Mouse (Mus musculus): ENCODE results near the gene Samd13. TPM values are rescaled to one million over a fixed set of nuclear protein-coding genes. Genes with fewer than 3 reads are reported as not detected.

Samd13 gene
- 0.41 and 0.59 TPM in 2 replicates for polyA plus RNA-seq (2015; fragmentation: Nextera tagmentation; extraction: Ambion mirVana)

- peak; percentile 94 for ATAC-seq
- 2% methylated on average over 50 of the region's 50 CpGs for WGBS
Observed at GRCm38 (mm10) chr3:146684811-146685675, at the start of gene Samd13. TSS of gene Samd13 (minus strand) at chr3:146685592.

GRCm38 (mm10) chr3:146731499-146731898, 46.1 kb upstream of the Samd13 start:
- WGBS: 96% methylated on average over 11 of the region's 11 CpGs
- Histone ChIP-seq H3K4me1 (ENCODE audit: control insufficient read depth, insufficient read depth, low read length) (no peaks in the 10 kb centered on the region), H3K36me3 (ENCODE audit: control insufficient read depth, insufficient read depth, low read length) (peaks cover 37% of the 10 kb centered on the region), H3K4me2 (ENCODE audit: low read length) (no peak overlapping the region), H3K27me3 (ENCODE audit: control insufficient read depth, insufficient read depth, low read depth, low read length) (no peaks in the 10 kb centered on the region), H3K9ac (ENCODE audit: low read depth, low read length) (no peak overlapping the region), H3K27ac (ENCODE audit: low read length) (no peak overlapping the region), H3K4me3 (ENCODE audit: low read depth, low read length) (no peak overlapping the region), H3K9me3 (replicated peaks; ENCODE audit: control insufficient read depth, low read length, poor library complexity, severe bottlenecking) (no peaks in the 10 kb centered on the region)
- no peak for ATAC-seq

More at GRCm38 (mm10) chr3:146684811-146685675, at the start of gene Samd13:
- peak within 1 kb of the TSS; percentile 56 for H3K4me3 ChIP-seq (ENCODE audit: low read depth, low read length)
- H3K27ac ChIP-seq (ENCODE audit: low read length): no peak within 1 kb of the TSS
- H3K36me3 ChIP-seq (ENCODE audit: control insufficient read depth, insufficient read depth, low read length): no peaks in the 10 kb centered on the region
- H3K4me2 ChIP-seq (ENCODE audit: low read length): peak within 1 kb of the TSS; percentile 95
- H3K4me1 ChIP-seq (ENCODE audit: control insufficient read depth, insufficient read depth, low read length): peaks cover 15% of the 10 kb centered on the region
- peaks cover 3% of the 10 kb centered on the region for H3K27me3 ChIP-seq (ENCODE audit: control insufficient read depth, insufficient read depth, low read depth, low read length)
- no peaks in the 10 kb centered on the region for H3K9me3 ChIP-seq (replicated peaks; ENCODE audit: control insufficient read depth, low read length, poor library complexity, severe bottlenecking)
- H3K9ac ChIP-seq (ENCODE audit: low read depth, low read length): peak within 1 kb of the TSS; percentile 62

- no peak for ATAC-seq
- Histone ChIP-seq H3K36me3 (ENCODE audit: control insufficient read depth, insufficient read depth, low read length) (peaks cover 17% of the 10 kb centered on the region), H3K9ac (ENCODE audit: low read depth, low read length) (no peak overlapping the region), H3K27ac (ENCODE audit: low read length) (no peak overlapping the region), H3K4me3 (ENCODE audit: low read depth, low read length) (no peak overlapping the region), H3K4me2 (ENCODE audit: low read length) (no peak overlapping the region), H3K4me1 (ENCODE audit: control insufficient read depth, insufficient read depth, low read length) (no peaks in the 10 kb centered on the region), H3K27me3 (ENCODE audit: control insufficient read depth, insufficient read depth, low read depth, low read length) (no peaks in the 10 kb centered on the region), H3K9me3 (replicated peaks; ENCODE audit: control insufficient read depth, low read length, poor library complexity, severe bottlenecking) (0 out of 2 replicates have a peak, but pooled peaks cover 2% of the 10 kb centered on the region)
- 73% methylated on average over 3 of the region's 3 CpGs for WGBS
Observed at GRCm38 (mm10) chr3:146723037-146723436, 37.6 kb upstream of the Samd13 start.

GRCm38 (mm10) chr3:146719696-146720095, 34.3 kb upstream of the Samd13 start:
- H3K36me3 ChIP-seq (ENCODE audit: control insufficient read depth, insufficient read depth, low read length): no peaks in the 10 kb centered on the region
- 69% methylated on average over 4 of the region's 4 CpGs for WGBS
- H3K9me3 ChIP-seq (replicated peaks; ENCODE audit: control insufficient read depth, low read length, poor library complexity, severe bottlenecking): no peaks in the 10 kb centered on the region
- H3K4me2 ChIP-seq (ENCODE audit: low read length): no peak overlapping the region
- no peaks in the 10 kb centered on the region for H3K4me1 ChIP-seq (ENCODE audit: control insufficient read depth, insufficient read depth, low read length)
- no peak overlapping the region for H3K27ac ChIP-seq (ENCODE audit: low read length)
- no peak overlapping the region for H3K9ac ChIP-seq (ENCODE audit: low read depth, low read length)
- H3K4me3 ChIP-seq (ENCODE audit: low read depth, low read length): no peak overlapping the region
- no peak for ATAC-seq
- no peaks in the 10 kb centered on the region for H3K27me3 ChIP-seq (ENCODE audit: control insufficient read depth, insufficient read depth, low read depth, low read length)

GRCm38 (mm10) chr3:146718251-146718650, 32.9 kb upstream of the Samd13 start:
- WGBS: 63% methylated on average over 5 of the region's 5 CpGs
- Histone ChIP-seq H3K4me2 (ENCODE audit: low read length) (no peak overlapping the region), H3K27ac (ENCODE audit: low read length) (no peak overlapping the region), H3K9me3 (replicated peaks; ENCODE audit: control insufficient read depth, low read length, poor library complexity, severe bottlenecking) (no peaks in the 10 kb centered on the region), H3K36me3 (ENCODE audit: control insufficient read depth, insufficient read depth, low read length) (no peaks in the 10 kb centered on the region), H3K4me3 (ENCODE audit: low read depth, low read length) (no peak overlapping the region), H3K27me3 (ENCODE audit: control insufficient read depth, insufficient read depth, low read depth, low read length) (no peaks in the 10 kb centered on the region), H3K4me1 (ENCODE audit: control insufficient read depth, insufficient read depth, low read length) (no peaks in the 10 kb centered on the region), H3K9ac (ENCODE audit: low read depth, low read length) (no peak overlapping the region)
- no peak for ATAC-seq

- 0 out of 2 replicates have a peak, but pooled peaks cover 2% of the 10 kb centered on the region for H3K4me1 ChIP-seq (ENCODE audit: control insufficient read depth, insufficient read depth, low read length)
- peak; percentile 69; the same call in 1 of the 2 replicates for ATAC-seq
- H3K9me3 ChIP-seq (replicated peaks; ENCODE audit: control insufficient read depth, low read length, poor library complexity, severe bottlenecking): no peaks in the 10 kb centered on the region
- no peak overlapping the region for H3K4me2 ChIP-seq (ENCODE audit: low read length)
- peak overlapping the region; percentile 49; the same call in 1 of the 2 replicates for H3K27ac ChIP-seq (ENCODE audit: low read length)
- no peaks in the 10 kb centered on the region for H3K36me3 ChIP-seq (ENCODE audit: control insufficient read depth, insufficient read depth, low read length)
- WGBS: 71% methylated on average over 7 of the region's 7 CpGs
- H3K27me3 ChIP-seq (ENCODE audit: control insufficient read depth, insufficient read depth, low read depth, low read length): no peaks in the 10 kb centered on the region
- H3K9ac ChIP-seq (ENCODE audit: low read depth, low read length): no peak overlapping the region
- H3K4me3 ChIP-seq (ENCODE audit: low read depth, low read length): no peak overlapping the region
Observed at GRCm38 (mm10) chr3:146712305-146712704, 26.9 kb upstream of the Samd13 start.

- Histone ChIP-seq H3K27me3 (ENCODE audit: control insufficient read depth, insufficient read depth, low read depth, low read length) (no peaks in the 10 kb centered on the region), H3K9ac (ENCODE audit: low read depth, low read length) (no peak overlapping the region), H3K4me3 (ENCODE audit: low read depth, low read length) (no peak overlapping the region), H3K27ac (ENCODE audit: low read length) (peak overlapping the region; percentile 65), H3K4me1 (ENCODE audit: control insufficient read depth, insufficient read depth, low read length) (0 out of 2 replicates have a peak, but pooled peaks cover 2% of the 10 kb centered on the region), H3K4me2 (ENCODE audit: low read length) (no peak overlapping the region), H3K9me3 (replicated peaks; ENCODE audit: control insufficient read depth, low read length, poor library complexity, severe bottlenecking) (no peaks in the 10 kb centered on the region), H3K36me3 (ENCODE audit: control insufficient read depth, insufficient read depth, low read length) (no peaks in the 10 kb centered on the region)
- peak; percentile 79 for ATAC-seq
- 50% methylated on average over 6 of the region's 6 CpGs for WGBS
Observed at GRCm38 (mm10) chr3:146711559-146711958, 26.2 kb upstream of the Samd13 start.

GRCm38 (mm10) chr3:146711084-146711483, 25.7 kb upstream of the Samd13 start:
- Histone ChIP-seq H3K27me3 (ENCODE audit: control insufficient read depth, insufficient read depth, low read depth, low read length) (no peaks in the 10 kb centered on the region), H3K27ac (ENCODE audit: low read length) (peak overlapping the region; percentile 65), H3K4me1 (ENCODE audit: control insufficient read depth, insufficient read depth, low read length) (0 out of 2 replicates have a peak, but pooled peaks cover 2% of the 10 kb centered on the region), H3K4me3 (ENCODE audit: low read depth, low read length) (no peak overlapping the region), H3K4me2 (ENCODE audit: low read length) (no peak overlapping the region), H3K36me3 (ENCODE audit: control insufficient read depth, insufficient read depth, low read length) (no peaks in the 10 kb centered on the region), H3K9me3 (replicated peaks; ENCODE audit: control insufficient read depth, low read length, poor library complexity, severe bottlenecking) (no peaks in the 10 kb centered on the region), H3K9ac (ENCODE audit: low read depth, low read length) (no peak overlapping the region)
- WGBS: 73% methylated on average over 7 of the region's 7 CpGs
- ATAC-seq: no peak

GRCm38 (mm10) chr3:146709086-146709485, 23.7 kb upstream of the Samd13 start:
- 69% methylated on average over 1 of the region's 1 CpGs for WGBS
- Histone ChIP-seq H3K4me1 (ENCODE audit: control insufficient read depth, insufficient read depth, low read length) (0 out of 2 replicates have a peak, but pooled peaks cover 2% of the 10 kb centered on the region), H3K36me3 (ENCODE audit: control insufficient read depth, insufficient read depth, low read length) (no peaks in the 10 kb centered on the region), H3K27me3 (ENCODE audit: control insufficient read depth, insufficient read depth, low read depth, low read length) (no peaks in the 10 kb centered on the region), H3K9ac (ENCODE audit: low read depth, low read length) (no peak overlapping the region), H3K27ac (ENCODE audit: low read length) (no peak overlapping the region), H3K4me3 (ENCODE audit: low read depth, low read length) (no peak overlapping the region), H3K4me2 (ENCODE audit: low read length) (no peak overlapping the region), H3K9me3 (replicated peaks; ENCODE audit: control insufficient read depth, low read length, poor library complexity, severe bottlenecking) (no peaks in the 10 kb centered on the region)
- no peak for ATAC-seq

All from midbrain, embryonic 16.5 days (tissue).